Mouse (Mus musculus): ENCODE data around the gene Pkp4. TPM values are rescaled to one million over a fixed set of nuclear protein-coding genes. Genes with fewer than 3 reads are reported as not detected.

Gene Pkp4
- polyA plus RNA-seq, 1 experiment from 2014 or later, result 32.4 TPM

DNA sequence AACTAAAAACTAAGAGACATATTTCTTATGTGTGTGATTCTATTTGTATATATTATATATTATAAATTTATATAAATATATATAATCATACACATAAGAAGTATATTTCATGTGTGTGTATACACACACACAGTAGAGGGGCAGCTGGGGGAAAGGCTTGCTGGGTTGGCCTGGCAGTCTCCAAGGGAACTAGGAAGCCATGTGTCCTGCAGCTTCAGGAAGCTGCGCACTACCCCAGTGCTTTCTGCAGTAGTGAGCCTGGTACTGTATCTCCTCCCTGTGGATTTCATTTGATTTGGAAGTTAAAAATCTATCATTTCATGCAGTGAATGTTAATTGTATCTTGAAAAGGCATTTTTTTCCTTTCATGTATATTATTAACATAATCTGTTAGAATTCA is 180.2 kb downstream of the Pkp4 start:
- H3K27me3 ChIP-seq (ENCODE audit: insufficient read depth, low read length), result no peaks in the 10 kb centered on the region
- H3K9me3 ChIP-seq (ENCODE audit: low read depth, low read length), result no peaks in the 10 kb centered on the region
- no peak for DNase-seq
- 94% methylated on average over 1 of the region's 1 CpGs for WGBS
- ATAC-seq (ENCODE audit: insufficient read depth), result no peak
- no peak overlapping the region for H3K4me2 ChIP-seq
- TF ChIP-seq CTCF (IDR thresholded peaks at IDR 0.05; ENCODE audit: low read depth), result no peak
- H3K27ac ChIP-seq (ENCODE audit: low read depth), result no peak overlapping the region
- no peak overlapping the region for H3K9ac ChIP-seq
- peaks cover 65% of the 10 kb centered on the region for H3K36me3 ChIP-seq (ENCODE audit: insufficient read depth)
- H3K4me1 ChIP-seq (ENCODE audit: insufficient read depth), result no peaks in the 10 kb centered on the region
- H3K4me3 ChIP-seq (ENCODE audit: low read depth, low read length), result no peak overlapping the region

GRCm38 (mm10) chr2:59342591-59343210 is 182.1 kb downstream of the Pkp4 start:
- TF ChIP-seq CTCF (IDR thresholded peaks at IDR 0.05; ENCODE audit: low read depth), result no peak
- WGBS, result 90% methylated on average over 6 of the region's 6 CpGs
- Histone ChIP-seq H3K27ac (ENCODE audit: low read depth) (no peak overlapping the region), H3K9ac (no peak overlapping the region), H3K27me3 (ENCODE audit: insufficient read depth, low read length) (no peaks in the 10 kb centered on the region), H3K9me3 (ENCODE audit: low read depth, low read length) (no peaks in the 10 kb centered on the region), H3K4me2 (no peak overlapping the region), H3K36me3 (ENCODE audit: insufficient read depth) (peaks cover 65% of the 10 kb centered on the region), H3K4me1 (ENCODE audit: insufficient read depth) (no peaks in the 10 kb centered on the region), H3K4me3 (ENCODE audit: low read depth, low read length) (no peak overlapping the region)
- no peak for DNase-seq
- no peak for ATAC-seq (ENCODE audit: insufficient read depth)

DNA sequence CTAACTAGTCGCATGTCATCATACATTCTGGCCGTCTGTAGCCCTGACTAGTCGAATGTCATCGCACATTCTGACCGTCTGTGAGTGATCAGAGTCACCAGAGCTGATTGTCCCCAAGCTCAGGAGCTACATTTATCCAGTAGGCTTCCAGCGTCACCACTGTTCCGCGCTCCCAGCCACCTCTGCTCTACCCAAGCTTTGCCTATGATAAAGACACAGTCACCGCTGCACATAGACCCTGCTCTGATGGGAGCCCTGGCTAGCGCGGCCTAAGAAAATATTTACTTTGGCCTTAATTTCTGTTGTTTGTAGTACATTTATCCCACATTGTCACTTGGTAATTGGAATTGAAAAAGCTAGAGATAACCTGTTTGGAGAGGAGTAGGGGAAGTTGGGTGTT is 183.2 kb downstream of the Pkp4 start:
- DNase-seq, result no peak
- H3K36me3 ChIP-seq (ENCODE audit: insufficient read depth), result peaks cover 72% of the 10 kb centered on the region

GRCm38 (mm10) chr2:59344699-59345098 is 184.0 kb downstream of the Pkp4 start:
- H3K4me2 ChIP-seq, result no peak overlapping the region
- peaks cover 68% of the 10 kb centered on the region for H3K36me3 ChIP-seq (ENCODE audit: insufficient read depth)
- H3K4me3 ChIP-seq (ENCODE audit: low read depth, low read length), result no peak overlapping the region
- TF ChIP-seq CTCF (IDR thresholded peaks at IDR 0.05; ENCODE audit: low read depth), result no peak
- ATAC-seq (ENCODE audit: insufficient read depth) (no peak), DNase-seq (no peak)
- 92% methylated on average over 13 of the region's 13 CpGs for WGBS
- no peaks in the 10 kb centered on the region for H3K27me3 ChIP-seq (ENCODE audit: insufficient read depth, low read length)
- no peaks in the 10 kb centered on the region for H3K4me1 ChIP-seq (ENCODE audit: insufficient read depth)
- H3K9me3 ChIP-seq (ENCODE audit: low read depth, low read length), result no peaks in the 10 kb centered on the region
- H3K27ac ChIP-seq (ENCODE audit: low read depth), result no peak overlapping the region
- H3K9ac ChIP-seq, result no peak overlapping the region

More for the DNA sequence above, 183.2 kb downstream of the Pkp4 start:
- no peak overlapping the region for H3K27ac ChIP-seq (ENCODE audit: low read depth)
- H3K9ac ChIP-seq, result no peak overlapping the region
- H3K9me3 ChIP-seq (ENCODE audit: low read depth, low read length), result no peaks in the 10 kb centered on the region
- no peak for ATAC-seq (ENCODE audit: insufficient read depth)
- H3K4me2 ChIP-seq, result no peak overlapping the region
- H3K4me1 ChIP-seq (ENCODE audit: insufficient read depth), result no peaks in the 10 kb centered on the region
- no peak for TF ChIP-seq CTCF (IDR thresholded peaks at IDR 0.05; ENCODE audit: low read depth)
- 79% methylated on average over 11 of the region's 11 CpGs for WGBS
- no peak overlapping the region for H3K4me3 ChIP-seq (ENCODE audit: low read depth, low read length)
- H3K27me3 ChIP-seq (ENCODE audit: insufficient read depth, low read length), result no peaks in the 10 kb centered on the region

DNA sequence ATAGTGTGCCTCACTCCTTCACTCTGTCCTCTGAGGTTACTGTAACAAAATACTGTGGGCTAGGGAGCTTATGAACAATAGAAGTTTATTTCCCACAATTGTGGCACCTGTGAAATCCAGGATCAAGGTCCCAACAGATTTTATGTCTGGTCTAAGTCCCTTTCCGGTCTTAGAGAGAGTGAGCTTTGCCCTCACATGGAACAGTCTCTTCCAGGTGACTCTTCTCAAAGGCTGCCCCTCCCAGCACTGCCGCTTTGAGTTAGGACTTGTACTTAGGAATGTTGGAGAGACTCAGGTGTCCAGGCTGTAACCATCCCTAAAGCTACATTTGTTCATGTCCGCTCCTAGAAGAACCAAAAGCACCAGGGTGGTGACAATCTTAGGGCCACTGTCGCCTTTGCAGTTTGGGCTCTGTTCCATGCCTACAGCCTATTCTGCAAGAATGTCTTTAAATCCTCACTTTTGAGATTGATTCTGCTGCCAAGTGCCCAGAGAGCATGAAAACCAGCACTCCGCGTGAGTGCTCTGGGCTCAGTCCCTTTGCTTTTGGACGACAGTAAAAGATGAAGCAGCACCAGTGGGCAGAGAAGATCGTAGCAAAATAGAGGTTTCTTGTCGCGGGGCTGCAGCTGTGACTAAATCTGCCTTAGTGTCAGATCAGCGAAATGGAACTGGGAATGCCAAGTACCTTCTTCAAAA is 184.6 kb downstream of the Pkp4 start:
- H3K9ac ChIP-seq, result no peak overlapping the region
- H3K4me1 ChIP-seq (ENCODE audit: insufficient read depth), result no peaks in the 10 kb centered on the region
- H3K27ac ChIP-seq (ENCODE audit: low read depth), result no peak overlapping the region
- H3K36me3 ChIP-seq (ENCODE audit: insufficient read depth), result peaks cover 68% of the 10 kb centered on the region
- H3K4me3 ChIP-seq (ENCODE audit: low read depth, low read length), result no peak overlapping the region
- H3K9me3 ChIP-seq (ENCODE audit: low read depth, low read length), result no peaks in the 10 kb centered on the region
- H3K4me2 ChIP-seq, result no peak overlapping the region
- H3K27me3 ChIP-seq (ENCODE audit: insufficient read depth, low read length), result no peaks in the 10 kb centered on the region
- ATAC-seq (ENCODE audit: insufficient read depth), result no peak
- no peak for TF ChIP-seq CTCF (IDR thresholded peaks at IDR 0.05; ENCODE audit: low read depth)
- WGBS, result 90% methylated on average over 11 of the region's 11 CpGs
- no peak for DNase-seq

DNA sequence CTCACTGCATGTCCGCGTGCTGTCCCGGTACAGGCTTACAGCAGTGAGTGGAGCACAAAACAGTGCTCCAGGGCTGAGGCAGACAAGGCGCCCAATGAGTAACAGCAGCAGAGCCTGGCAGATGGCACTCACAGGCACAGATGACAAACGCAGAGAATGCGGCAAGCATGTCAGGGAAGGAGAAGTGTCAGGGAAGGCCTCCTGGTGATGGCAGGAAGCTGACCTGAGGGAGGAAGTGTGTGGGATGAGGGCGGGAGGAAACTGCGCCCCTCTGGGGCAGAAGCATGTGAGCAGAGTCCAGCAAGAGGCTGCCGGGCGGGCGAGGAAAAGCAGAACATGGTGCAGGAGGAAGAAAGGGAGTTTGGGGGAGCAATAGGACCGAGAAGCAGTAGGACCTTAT is 185.8 kb downstream of the Pkp4 start:
- Histone ChIP-seq H3K36me3 (ENCODE audit: insufficient read depth) (peaks cover 61% of the 10 kb centered on the region), H3K27me3 (ENCODE audit: insufficient read depth, low read length) (no peaks in the 10 kb centered on the region), H3K9me3 (ENCODE audit: low read depth, low read length) (no peaks in the 10 kb centered on the region), H3K27ac (ENCODE audit: low read depth) (no peak overlapping the region), H3K9ac (peak overlapping the region; percentile 26; the same call in 1 of the 2 replicates), H3K4me2 (no peak overlapping the region), H3K4me3 (ENCODE audit: low read depth, low read length) (no peak overlapping the region), H3K4me1 (ENCODE audit: insufficient read depth) (no peaks in the 10 kb centered on the region)
- no peak for TF ChIP-seq CTCF (IDR thresholded peaks at IDR 0.05; ENCODE audit: low read depth)
- ATAC-seq (ENCODE audit: insufficient read depth), result no peak
- WGBS, result 62% methylated on average over 12 of the region's 12 CpGs
- peak; percentile 33 for DNase-seq

GRCm38 (mm10) chr2:59348585-59348984 is 187.9 kb downstream of the Pkp4 start:
- peaks cover 55% of the 10 kb centered on the region; the same call in 1 of the 2 replicates for H3K36me3 ChIP-seq (ENCODE audit: insufficient read depth)
- H3K9me3 ChIP-seq (ENCODE audit: low read depth, low read length), result no peaks in the 10 kb centered on the region
- no peak overlapping the region for H3K9ac ChIP-seq
- no peak overlapping the region for H3K4me3 ChIP-seq (ENCODE audit: low read depth, low read length)
- no peak for TF ChIP-seq CTCF (IDR thresholded peaks at IDR 0.05; ENCODE audit: low read depth)
- DNase-seq (no peak), ATAC-seq (ENCODE audit: insufficient read depth) (no peak)
- H3K4me2 ChIP-seq, result no peak overlapping the region
- WGBS, result 74% methylated on average over 8 of the region's 8 CpGs
- no peaks in the 10 kb centered on the region for H3K27me3 ChIP-seq (ENCODE audit: insufficient read depth, low read length)
- no peak overlapping the region for H3K27ac ChIP-seq (ENCODE audit: low read depth)
- H3K4me1 ChIP-seq (ENCODE audit: insufficient read depth), result no peaks in the 10 kb centered on the region

Data from lung, embryonic 14.5 days (tissue).